Mouse (Mus musculus) bone marrow, adult 2 months (tissue): ENCODE measurements around the gene Fam216a. TPM values are rescaled to one million over a fixed set of nuclear protein-coding genes. Genes with fewer than 3 reads are reported as not detected.

Source experiments
- H3K27ac ChIP-seq: fragments of 200-500 bp; 2 replicates; pipeline ENCODE4 v1.5.1; 2012; ENCODE audit warnings: low read depth, mild to moderate bottlenecking, control low read depth, inconsistent platforms, low read length; ENCODE audit not compliant: control insufficient read depth, poor library complexity, insufficient read depth
- H3K4me1 ChIP-seq: fragments of 200-500 bp; 2 replicates; pipeline ENCODE4 v1.6.1; 2011; ENCODE audit warnings: low read length; ENCODE audit not compliant: control insufficient read depth, insufficient read depth
- H3K4me3 ChIP-seq: fragments of 200-500 bp; replicated peaks from 2 replicates; pipeline ENCODE3; 2011; ENCODE audit warnings: mild to moderate bottlenecking, low read depth, low read length, control low read depth; ENCODE audit not compliant: control insufficient read depth
- CTCF ChIP-seq: fragments of 200-500 bp; IDR thresholded peaks from 2 replicates; pipeline ENCODE4 v1.5.1; 2011; ENCODE audit warnings: low read length, control low read depth; ENCODE audit not compliant: control insufficient read depth, insufficient read depth
- POLR2A ChIP-seq: fragments of 200-500 bp; IDR thresholded peaks from 2 replicates; pipeline ENCODE4 v1.6.1; 2011; ENCODE audit warnings: low read depth, mild to moderate bottlenecking, control low read depth, low read length, borderline replicate concordance; ENCODE audit not compliant: control insufficient read depth
- WGBS: fragments of 180-500 bp; shearing (Covaris S2); methylation state at CpG from one replicate; pipeline ENCODE4 v1.1.7; 2018; 5-methylcytosine and 5-hydroxymethylcytosine counted together
- polyA plus RNA-seq: library from polyadenylated mRNA; stranded (reverse); fragments of >200 nt; gene quantifications from 2 replicates; pipeline ENCODE4 v1.2.4, GENCODE M21; 2011; ENCODE audit warnings: low replicate concordance; ENCODE audit not compliant: missing spikeins, insufficient read depth, insufficient read length

Fam216a gene
- polyA plus RNA-seq, 1 experiment, result 16.4 TPM

GRCm38 (mm10) chr5:122405537-122405936 is 33.4 kb upstream of the Fam216a start:
- Histone ChIP-seq H3K4me1 (no peaks in the 10 kb centered on the region; the same call in 1 of the 2 replicates), H3K27ac (no peak overlapping the region), H3K4me3 (no peak overlapping the region)
- TF ChIP-seq CTCF (no peak), POLR2A (0 out of 2 replicates have a peak, but pooled peaks have one; percentile 13)
- 95% methylated on average over 10 of the region's 10 CpGs for WGBS

GRCm38 (mm10) chr5:122403362-122403761 is 31.2 kb upstream of the Fam216a start:
- TF ChIP-seq POLR2A (no peak), CTCF (no peak)
- WGBS, result 92% methylated on average over 12 of the region's 12 CpGs
- no peak overlapping the region for H3K4me3 ChIP-seq
- no peak overlapping the region for H3K27ac ChIP-seq
- H3K4me1 ChIP-seq, result no peaks in the 10 kb centered on the region; the same call in 1 of the 2 replicates

GRCm38 (mm10) chr5:122402772-122403171 is 30.6 kb upstream of the Fam216a start:
- peaks cover 2% of the 10 kb centered on the region; the same call in 1 of the 2 replicates for H3K4me1 ChIP-seq
- WGBS, result 80% methylated on average over 5 of the region's 5 CpGs

GRCm38 (mm10) chr5:122402160-122402559 is 30.0 kb upstream of the Fam216a start:
- Histone ChIP-seq H3K27ac (no peak overlapping the region), H3K4me1 (peaks cover 2% of the 10 kb centered on the region; the same call in 1 of the 2 replicates), H3K4me3 (no peak overlapping the region)
- WGBS, result 92% methylated on average over 13 of the region's 13 CpGs
- TF ChIP-seq CTCF, result no peak
- TF ChIP-seq POLR2A, result no peak

More at GRCm38 (mm10) chr5:122402772-122403171, 30.6 kb upstream of the Fam216a start:
- Histone ChIP-seq H3K27ac (no peak overlapping the region), H3K4me3 (no peak overlapping the region)
- no peak for TF ChIP-seq POLR2A
- no peak for TF ChIP-seq CTCF

GRCm38 (mm10) chr5:122401303-122401640 is 29.1 kb upstream of the Fam216a start:
- 26% methylated on average over 8 of the region's 8 CpGs for WGBS
- Histone ChIP-seq H3K4me3 (no peak overlapping the region), H3K4me1 (peaks cover 6% of the 10 kb centered on the region; the same call in 1 of the 2 replicates), H3K27ac (no peak overlapping the region)
- TF ChIP-seq CTCF (peak; percentile 90), POLR2A (no peak)

GRCm38 (mm10) chr5:122400628-122401302 is 28.6 kb upstream of the Fam216a start:
- Histone ChIP-seq H3K27ac (no peak overlapping the region), H3K4me3 (no peak overlapping the region), H3K4me1 (peaks cover 6% of the 10 kb centered on the region; the same call in 1 of the 2 replicates)
- WGBS, result 41% methylated on average over 18 of the region's 18 CpGs
- TF ChIP-seq POLR2A (no peak), CTCF (no peak)

GRCm38 (mm10) chr5:122399871-122400270 is 27.7 kb upstream of the Fam216a start:
- no peak overlapping the region for H3K4me3 ChIP-seq
- WGBS, result 72% methylated on average over 8 of the region's 8 CpGs
- TF ChIP-seq POLR2A (no peak), CTCF (no peak)
- H3K4me1 ChIP-seq, result peaks cover 9% of the 10 kb centered on the region; the same call in 1 of the 2 replicates
- H3K27ac ChIP-seq, result no peak overlapping the region

- TF ChIP-seq CTCF (no peak), POLR2A (no peak)
- no peak overlapping the region for H3K4me3 ChIP-seq
Measured at GRCm38 (mm10) chr5:122397495-122397894, 25.3 kb upstream of the Fam216a start.

More at GRCm38 (mm10) chr5:122397495-122397894, 25.3 kb upstream of the Fam216a start:
- Histone ChIP-seq H3K4me1 (peaks cover 9% of the 10 kb centered on the region; the same call in 1 of the 2 replicates), H3K27ac (no peak overlapping the region; the same call in 1 of the 2 replicates)
- WGBS, result 51% methylated on average over 8 of the region's 8 CpGs
